Mouse (Mus musculus): ENCODE results near the gene Tbx10.
A peak's percentile ranks its signal among the peaks of the same experiment; 100 is the strongest.
"Not testable (repeated sequence)": the region's sequence is repeated elsewhere in the genome, so short reads cannot be mapped to it uniquely, and the experiment has no call there.

Tbx10 gene

DNA sequence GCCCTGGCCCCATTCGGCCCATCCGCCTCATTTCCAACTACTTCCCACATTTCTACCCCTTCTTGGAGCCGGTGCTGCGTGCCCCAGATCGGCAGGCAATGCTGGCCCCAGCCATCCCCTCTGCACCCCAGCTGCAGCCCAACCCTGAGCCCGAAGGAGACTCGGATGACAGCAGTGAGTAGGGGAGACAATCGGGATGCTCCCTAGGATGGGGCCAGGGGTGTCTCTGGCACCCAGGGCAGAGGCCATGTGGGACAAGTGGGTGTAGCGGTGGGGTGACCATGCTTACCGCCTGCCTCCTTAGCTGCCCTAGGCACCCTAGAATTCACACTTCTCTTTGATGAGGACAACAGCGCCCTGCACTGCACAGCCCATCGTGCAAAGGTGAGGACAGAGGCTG is 11.1 kb downstream of the Tbx10 start:
- no peak for DNase-seq (ENCODE audit: low spot score in 2 of 2)

DNA sequence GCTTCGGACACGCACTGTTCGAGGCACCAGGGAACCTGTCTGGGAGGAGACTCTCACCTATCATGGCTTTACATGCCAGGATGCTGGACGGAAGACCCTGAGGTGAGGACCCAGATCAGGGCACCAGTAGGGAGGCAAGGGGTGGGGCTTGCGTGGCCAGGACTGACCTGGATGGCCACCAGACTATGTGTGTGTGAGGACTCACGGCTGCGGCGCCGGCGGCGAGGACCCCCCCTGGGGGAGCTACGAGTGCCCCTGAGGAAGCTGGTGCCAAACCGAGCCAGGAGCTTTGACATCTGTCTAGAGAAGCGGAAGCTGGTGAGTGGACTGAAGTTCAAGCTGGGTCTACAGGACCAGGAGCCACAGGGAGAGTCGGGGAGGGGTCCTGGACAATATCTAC is 11.8 kb downstream of the Tbx10 start:
- no peak for DNase-seq (ENCODE audit: low spot score in 2 of 2)

DNA sequence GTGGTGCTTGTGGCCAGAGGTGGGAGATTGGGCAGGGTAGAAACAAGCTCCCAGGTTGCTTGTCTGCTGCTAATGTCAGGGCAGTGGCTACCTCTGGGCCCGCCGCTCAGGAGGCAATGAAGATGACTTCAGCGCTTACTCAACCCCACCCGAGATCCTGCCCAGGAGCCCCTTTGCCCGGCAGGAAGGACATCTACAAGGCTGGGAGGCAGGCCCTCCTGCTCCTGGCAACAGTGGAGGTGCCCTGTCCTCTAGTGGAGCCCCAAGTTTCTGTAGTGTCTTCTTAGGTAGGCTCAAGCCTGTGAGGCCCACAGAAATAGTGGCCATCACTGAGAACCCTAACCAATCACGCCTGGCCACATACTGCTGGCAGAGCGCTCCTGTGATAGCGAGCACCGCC is 12.5 kb downstream of the Tbx10 start:
- peak in 1 of 2 experiments; percentile 10 for DNase-seq (ENCODE audit: low spot score in 2 of 2)

DNA sequence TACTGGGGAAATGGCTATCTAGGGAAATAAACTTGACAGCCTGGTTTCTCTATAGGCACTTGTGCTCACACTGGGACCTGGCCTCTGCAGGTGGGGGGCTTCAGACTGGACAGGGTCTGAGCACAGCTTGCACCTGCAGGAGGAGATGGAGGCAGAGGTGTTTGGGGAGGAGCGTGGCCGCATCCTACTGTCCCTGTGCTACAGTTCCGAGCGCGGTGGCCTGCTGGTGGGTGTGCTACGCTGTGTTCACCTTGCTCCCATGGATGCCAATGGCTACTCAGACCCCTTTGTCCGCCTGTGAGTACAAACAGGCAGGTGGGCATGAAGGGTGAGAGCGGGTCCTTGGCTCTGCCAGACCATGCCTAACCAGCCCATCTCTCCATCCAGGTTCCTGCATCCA is 13.4 kb downstream of the Tbx10 start:
- DNase-seq (ENCODE audit: low spot score in 2 of 2), result no peak

DNA sequence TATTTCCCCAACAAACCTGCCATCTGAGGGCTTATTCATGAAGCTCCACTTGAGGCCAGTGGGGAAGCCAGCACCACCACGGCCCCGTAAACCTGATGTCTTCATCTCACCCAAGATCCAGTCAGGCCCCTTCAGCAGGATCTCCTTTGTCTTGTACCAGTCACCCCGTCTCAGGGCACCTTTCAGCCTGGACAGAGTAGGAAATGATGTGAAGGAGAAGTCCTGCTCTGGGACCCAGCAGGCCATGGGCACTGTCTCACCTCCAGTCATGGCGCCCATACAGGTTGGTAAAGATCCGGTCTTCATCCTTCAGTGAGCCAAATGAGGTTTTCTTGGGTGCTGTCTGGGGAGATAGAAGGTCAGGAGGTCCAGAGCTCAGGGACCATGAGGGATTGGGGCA is 18.5 kb downstream of the Tbx10 start:
- no peak for DNase-seq (ENCODE audit: low spot score in 2 of 2)

DNA sequence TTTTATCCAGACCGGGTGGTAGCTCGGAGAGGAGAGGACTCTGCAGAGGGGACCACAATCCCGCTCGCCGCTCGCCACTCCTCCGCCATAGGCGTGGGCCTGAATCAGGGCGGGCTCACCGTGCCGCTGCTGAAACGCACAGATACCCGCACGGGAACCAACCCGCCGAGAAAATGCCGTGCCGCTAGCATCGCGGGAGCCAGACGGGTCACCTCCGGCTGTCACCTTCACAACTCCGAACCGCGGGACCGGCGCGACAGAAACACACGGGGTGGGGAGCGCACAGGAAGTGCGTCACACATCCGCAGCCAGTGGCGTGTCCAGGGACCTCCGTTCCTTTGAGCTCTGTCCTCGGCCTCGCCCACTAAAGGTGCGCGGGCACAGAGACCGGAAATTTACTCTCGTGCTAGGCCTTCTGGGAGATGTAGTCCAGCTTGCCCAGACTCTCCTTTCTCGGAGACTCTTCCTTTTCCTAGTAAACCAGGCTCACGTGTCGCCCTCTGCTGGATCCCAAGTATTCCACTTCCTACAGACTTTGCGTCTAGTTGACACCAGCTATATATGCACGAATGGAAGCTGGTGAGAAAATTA is 20.0 kb downstream of the Tbx10 start, which contains the start of gene Ndufv1:
TSS of gene Ndufv1 (minus strand) at position 375 of the 591 bp plus-strand sequence.
- DNase-seq (ENCODE audit: low spot score in 2 of 2), result peak; percentile 93 to 95

DNA sequence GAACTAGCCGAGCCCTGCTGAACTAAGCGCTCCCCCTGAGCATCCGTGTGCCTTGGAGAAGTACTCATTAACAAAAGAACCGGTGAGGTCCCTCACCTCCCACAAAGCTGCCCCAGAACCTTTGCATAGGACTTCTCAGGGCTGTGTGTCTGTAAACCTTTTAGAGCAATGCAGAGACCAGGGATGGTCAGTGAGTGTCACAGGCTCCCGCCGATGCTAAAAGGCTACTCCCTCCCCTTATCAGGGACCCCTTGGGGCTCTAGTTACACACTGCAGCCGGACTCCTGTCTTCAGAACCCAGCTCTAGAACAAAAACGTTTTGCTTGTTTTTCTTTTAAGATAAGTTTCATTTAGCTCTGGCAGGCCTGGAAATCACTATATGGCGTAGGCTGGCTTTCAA is 20.5 kb downstream of the Tbx10 start:
- DNase-seq (ENCODE audit: low spot score in 2 of 2), result no peak

DNA sequence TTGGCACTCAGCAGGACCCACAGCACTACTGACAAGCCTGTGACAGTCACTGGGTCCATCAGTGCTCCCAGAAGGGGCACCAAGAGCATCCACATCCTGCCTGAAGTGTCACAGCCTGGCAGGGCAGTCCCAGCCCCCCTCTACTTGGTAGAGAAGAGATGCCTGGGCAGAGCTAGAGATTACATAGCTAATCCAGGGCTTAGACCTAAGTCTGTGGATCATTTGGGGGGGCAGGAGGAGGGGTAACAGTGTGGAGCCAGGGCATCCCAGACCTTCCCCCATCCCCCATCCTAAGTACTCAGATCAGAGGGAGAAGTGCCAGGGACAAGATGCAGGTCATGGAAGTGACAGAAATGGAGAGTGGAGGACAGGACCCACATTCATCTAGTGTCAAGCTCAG is 22.2 kb downstream of the Tbx10 start:
- no peak for DNase-seq (ENCODE audit: low spot score in 2 of 2)

DNA sequence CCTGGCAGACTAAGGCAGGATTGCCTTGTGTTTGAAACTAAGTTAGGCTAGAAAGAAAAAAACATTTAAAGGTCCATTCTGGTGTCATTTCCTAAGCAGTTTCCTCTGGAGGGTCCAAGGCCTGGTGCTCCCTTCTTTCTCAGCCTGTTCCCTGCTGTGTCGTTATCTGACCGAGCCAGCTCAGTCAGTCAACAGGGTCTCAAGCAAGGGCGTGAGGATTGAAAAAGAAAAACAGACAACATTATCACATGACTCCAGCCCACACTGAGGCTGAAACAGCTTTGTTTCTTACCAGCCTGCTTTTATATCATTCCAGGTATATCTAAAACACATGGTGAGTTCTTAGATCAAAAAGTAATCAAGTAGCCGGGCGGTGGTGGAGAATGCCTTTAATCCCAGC is 23.1 kb downstream of the Tbx10 start:
- no peak for DNase-seq (ENCODE audit: low spot score in 2 of 2)

DNA sequence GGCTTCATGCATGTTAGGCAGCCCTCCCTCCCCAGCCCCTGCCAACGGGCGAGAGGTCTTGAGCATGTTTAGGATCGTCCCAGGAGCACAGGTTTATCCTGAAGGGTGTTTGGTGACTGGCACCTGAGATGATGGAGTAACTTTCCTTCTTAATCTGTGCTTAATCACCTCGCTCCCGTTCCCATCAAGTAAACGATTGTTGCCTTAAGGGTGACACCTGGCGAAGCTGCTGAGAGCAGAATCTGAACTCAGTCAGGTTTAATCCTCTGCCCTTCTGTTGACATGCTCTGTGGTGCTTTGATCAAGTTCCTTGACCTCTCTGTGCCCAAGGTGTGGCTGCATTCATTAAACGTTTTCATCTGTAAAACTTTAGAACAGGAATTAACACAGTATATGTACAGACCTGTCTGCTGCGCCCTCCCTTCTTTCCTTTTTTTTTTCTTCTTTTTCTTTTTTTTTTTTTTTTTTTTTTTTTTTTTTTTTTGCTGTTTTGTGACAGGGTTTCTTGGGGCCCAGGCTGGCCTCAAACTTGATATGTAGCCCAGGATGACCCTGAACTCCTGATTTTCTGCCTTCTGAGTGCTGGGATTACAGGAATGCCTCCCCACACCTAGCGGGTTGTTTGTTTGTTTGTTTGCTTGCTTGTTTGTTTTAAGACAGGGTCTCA is 25.5 kb downstream of the Tbx10 start:
- no peak for DNase-seq (ENCODE audit: low spot score in 2 of 2)

DNA sequence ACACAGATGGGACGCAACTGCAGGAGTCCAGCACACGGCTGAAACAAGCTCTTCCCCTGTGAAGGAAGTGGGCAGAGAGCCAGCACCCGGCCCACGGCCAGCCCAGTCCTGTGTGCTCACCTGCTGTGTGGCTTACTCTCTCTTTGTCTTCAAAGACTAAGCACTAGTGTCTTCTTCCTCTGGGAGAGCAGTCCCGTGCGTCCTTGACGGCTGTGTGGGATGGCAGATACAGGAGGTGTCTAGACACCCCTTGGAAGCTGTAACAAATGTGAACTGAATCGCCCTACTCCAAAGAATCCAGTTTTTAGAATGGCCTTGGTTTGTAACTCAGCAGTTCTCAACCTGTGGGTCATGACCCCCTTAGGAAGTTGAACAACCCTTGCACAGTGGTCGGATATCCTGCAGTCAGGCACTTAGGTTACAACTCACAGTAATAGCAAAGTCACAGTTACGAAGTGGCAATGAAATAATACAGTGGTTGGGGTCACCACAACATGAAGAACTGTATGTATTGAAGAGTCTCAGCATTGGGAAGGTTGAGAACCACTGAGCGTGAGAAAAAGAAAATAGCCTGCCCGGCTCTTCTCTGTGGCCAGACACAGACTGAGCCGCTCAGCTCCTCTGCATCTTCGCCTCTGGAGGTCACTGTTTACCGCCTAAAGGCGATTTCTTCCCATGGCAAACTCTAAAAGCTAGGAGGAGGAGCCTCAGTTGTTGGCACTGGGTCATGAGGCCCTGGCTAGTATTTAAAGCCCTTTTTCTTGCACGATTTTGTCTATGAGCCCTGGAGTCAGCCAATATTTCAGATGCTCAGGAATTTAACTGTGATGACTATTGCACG is 26.4 kb downstream of the Tbx10 start:
- peak; percentile 74 to 80 for DNase-seq (ENCODE audit: low spot score in 2 of 2)

DNA sequence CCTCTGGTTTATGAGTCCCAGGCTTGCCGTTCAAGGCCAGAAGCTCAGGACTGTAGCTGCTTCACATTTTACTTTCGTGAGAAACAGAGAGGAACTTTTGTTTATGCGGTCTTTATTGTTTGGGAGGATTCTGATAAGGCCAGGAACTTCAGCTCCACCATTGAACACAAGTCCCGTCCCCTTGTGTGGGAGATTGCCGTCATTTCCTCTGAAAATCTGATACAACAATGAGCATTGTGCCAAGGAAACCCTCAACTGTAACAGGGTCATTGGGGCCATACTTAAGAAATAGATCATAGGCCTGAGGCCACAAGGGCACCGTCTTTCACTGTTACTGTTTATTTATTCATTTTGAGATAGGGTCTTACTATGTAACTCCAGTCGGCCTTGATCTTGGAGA is 30.6 kb downstream of the Tbx10 start:
- DNase-seq (ENCODE audit: low spot score in 2 of 2), result no peak

DNA sequence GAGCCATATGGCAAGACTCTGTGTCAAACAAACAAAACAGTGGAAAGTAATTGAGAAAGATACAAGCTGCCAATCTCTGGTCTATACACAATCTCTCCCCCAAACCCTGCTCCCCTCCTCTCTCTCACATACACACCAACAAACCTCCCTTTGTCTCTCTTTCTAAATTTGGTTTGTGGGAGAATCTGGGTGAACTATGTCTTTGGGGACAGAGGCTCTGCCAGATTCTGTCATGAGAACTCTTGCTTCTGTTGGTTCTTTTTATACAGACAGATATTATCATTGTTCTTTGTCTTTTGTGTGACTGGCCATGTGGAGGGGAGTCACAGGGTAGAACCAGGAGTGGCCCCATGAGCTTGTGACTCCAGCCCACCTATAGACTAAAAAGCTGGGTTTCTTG is 35.0 kb downstream of the Tbx10 start:
- DNase-seq (ENCODE audit: low spot score in 2 of 2), result no peak

DNA sequence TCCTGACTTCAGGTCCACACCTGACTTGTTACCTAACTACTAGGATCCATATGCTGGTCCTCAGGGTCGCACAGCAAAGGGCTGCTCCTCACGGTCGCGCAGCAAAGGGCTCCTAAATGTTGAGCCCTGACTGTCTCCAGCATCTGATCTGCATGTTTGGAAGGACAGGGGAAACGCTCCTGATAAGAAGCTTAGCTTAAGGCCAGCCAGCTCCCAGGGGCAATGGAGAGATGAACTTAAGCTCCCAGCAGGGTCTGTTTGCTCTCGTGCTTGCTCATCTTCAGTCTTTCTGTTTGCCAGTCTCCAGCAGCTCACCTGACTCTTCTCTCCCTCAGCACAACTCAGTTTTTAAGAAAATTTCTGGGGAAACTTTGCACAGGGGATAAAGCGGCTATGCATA is 40.1 kb downstream of the Tbx10 start:
- DNase-seq (ENCODE audit: low spot score in 2 of 2), result no peak

DNA sequence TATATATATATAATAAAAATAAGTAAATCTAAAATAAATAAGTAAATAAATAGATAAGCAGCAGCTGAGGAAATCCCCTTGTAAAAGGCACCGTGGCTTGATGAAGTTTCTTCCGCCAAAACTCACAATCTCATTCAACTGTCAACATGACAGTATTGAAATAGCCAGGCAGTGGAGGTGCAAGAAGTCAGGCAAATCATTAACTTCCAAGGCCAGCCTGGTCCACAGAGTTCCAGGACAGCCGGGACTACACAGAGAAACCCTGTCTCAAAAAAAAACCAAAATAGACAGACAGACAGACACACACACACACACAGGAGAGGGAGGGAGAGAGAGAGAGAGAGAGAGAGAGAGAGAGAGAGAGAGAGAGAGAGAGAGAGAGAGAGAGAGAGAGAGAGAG is 40.7 kb downstream of the Tbx10 start:
- no peak for DNase-seq (ENCODE audit: low spot score in 2 of 2)

DNA sequence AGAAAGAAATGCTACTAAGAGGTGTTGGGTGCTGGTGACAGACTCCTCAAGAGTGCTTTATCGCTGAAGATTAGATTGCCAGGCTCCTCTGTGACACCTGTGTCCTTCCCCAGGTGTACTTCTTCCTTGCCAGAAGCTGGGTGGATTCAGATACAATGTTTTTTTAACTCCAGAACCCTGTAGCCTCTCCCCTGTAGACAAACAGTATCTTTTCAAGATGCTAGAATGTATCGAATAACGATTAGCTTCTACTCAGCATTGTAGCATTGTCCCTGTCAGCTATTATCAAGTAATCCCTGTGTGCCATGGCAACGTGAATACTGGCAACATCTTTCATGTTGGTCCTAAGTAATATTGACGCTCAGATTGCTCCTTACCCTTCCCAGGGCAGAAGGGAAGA is 41.2 kb downstream of the Tbx10 start:
- no peak for DNase-seq (ENCODE audit: low spot score in 2 of 2)

DNA sequence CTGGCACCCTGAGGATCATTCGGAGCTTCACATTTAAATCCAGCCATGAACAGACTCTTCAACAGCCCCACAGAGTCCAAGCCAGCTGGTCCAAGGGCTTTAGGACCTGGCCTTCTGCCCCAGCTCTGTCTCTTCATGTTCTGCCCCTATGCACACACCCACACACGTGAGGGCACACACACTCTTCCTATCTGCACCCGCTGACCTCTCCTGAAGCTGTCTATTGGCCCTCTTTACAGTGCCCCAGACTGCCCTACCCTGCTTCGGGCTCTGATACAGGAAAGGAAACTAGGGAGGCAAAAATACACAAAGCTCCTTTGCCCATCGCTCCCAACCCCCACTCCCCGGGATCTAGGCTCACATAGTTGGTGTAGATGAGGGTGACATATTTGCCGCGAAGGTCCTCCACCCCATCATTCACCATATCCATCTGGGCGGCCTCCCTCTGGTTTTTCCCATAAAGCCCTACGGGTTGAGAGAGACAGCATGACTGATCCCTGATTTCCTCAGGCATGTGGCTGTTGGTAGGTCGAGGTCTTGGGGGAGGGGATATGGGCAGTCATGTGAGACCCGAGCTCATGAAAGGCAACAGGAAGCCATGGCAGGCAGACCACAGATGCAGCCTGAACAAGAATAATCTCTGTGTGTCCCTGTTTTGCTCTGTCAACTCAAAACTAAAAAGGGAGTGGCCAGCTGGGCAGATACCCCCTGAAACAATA is 43.9 kb downstream of the Tbx10 start:
- no peak for DNase-seq (ENCODE audit: low spot score in 2 of 2)

DNA sequence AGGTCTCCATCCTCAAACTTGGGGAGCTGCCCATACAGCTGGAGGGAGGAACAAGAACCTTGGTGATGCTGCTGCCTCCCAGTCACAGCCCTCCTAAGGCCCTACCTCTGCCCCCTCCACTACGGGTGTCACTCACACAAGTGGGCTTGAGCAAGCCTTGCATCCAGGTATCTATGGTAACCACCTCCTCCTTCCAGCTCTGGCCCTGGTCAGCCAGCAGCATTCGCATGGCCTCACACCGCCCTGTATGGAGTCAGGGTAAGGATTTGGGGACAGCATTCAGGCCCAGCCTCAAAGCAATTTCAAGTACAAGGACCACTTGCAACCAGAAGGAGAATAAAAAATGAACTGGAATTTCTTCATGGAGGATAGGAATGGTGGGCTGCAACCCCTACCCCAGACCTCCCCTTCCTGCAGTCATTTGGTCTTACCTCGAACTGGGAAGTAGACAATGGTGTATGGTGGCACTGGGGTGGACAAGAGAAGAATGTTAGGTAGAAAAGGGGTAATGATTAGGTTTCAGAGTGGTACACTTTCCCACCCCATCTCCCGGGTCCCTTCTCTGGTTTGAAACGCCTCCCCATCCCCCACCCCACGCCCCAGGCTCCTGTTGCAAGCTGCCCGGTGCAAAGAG is 44.7 kb downstream of the Tbx10 start:
- DNase-seq (ENCODE audit: low spot score in 2 of 2), result not testable (repeated sequence)

DNA sequence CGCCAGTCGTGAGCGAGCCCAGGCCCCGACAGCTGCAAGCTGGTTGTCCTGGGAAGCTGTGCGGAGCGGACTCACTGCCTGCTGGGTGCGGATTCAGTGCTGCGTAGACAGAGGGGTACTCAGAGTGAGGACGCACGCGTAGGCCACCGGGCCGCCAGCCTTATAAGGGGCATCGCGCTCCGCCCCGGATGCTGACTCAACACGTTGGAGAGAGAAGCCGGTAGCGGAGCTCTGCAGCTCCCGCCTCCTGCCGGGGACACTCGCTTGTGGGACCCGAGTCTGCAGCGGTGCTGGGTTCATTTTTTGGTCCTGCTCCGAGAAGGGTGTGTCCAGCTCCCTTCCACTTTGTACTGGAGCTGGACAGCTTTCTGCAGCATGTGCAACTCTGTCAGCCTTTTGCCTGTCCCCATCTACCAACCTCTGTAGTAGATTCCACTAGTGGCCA is 45.3 kb downstream of the Tbx10 start, which contains the start of gene Gstp1:
TSS of gene Gstp1 (minus strand) at position 198 of the 445 bp plus-strand sequence.
- peak; percentile 81 to 89 for DNase-seq (ENCODE audit: low spot score in 2 of 2)

DNA sequence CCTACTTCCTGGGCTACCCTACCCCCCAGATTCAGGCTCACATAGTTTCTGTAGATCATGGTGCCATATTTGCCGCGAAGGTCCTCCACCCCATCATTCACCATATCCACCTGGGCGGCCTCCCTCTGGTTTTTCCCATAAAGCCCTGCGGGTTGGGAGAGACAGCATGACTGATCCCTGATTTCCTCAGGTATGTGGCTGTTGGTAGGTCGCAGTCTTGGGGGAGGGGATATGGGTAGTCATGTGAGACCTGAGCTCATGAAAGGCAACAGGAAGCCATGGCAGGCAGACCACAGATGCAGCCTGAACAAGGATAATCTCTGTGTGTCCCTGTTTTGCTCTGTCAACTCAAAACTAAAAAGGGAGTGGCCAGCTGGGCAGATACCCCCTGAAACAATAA is 48.4 kb downstream of the Tbx10 start:
- DNase-seq (ENCODE audit: low spot score in 2 of 2), result not testable (repeated sequence)

DNA sequence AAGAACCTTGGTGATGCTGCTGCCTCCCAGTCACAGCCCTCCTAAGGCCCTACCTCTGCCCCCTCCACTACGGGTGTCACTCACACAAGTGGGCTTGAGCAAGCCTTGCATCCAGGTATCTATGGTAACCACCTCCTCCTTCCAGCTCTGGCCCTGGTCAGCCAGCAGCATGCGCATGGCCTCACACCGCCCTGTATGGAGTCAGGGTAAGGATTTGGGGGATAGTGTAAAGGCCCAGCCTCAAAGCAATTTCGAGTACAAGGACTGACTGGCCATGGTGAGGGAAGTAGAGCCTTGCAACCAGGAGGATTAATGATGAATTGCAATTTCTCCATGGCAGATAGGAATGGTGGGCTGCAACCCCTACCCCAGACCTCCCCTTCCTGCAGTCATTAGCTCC is 48.9 kb downstream of the Tbx10 start:
- DNase-seq (ENCODE audit: low spot score in 2 of 2), result not testable (repeated sequence)

DNA sequence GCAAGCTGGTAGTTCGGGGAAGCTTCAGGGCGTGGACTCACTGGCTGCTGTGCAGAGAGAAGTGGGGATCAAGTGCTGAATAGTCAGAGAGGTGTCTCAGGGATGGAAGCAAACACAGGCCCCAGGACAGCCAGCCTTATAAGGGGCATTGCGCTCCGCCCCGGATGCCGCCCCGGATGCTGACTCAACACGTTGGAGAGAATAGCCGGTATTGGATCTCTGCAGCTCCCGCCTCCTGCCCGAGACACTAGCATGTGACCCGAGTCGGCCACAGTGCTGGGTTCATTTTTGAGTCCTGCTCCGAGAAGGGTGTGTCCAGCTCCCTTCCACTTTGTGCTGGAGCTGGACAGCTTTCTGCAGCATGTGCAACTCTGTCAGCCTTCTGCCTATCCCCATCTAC is 49.6 kb downstream of the Tbx10 start:
- DNase-seq (ENCODE audit: low spot score in 2 of 2), result peak in 1 of 2 experiments; percentile 23

All from spleen, postnatal 4 days (tissue).